Mouse (Mus musculus) lung, postnatal 0 days (tissue): ENCODE results near the gene Cd80. TPM values are rescaled to one million over a fixed set of nuclear protein-coding genes. Genes with fewer than 3 reads are reported as not detected.
A peak's percentile ranks its signal among the peaks of the same experiment; 100 is the strongest.

Experiments used
- ATAC-seq: fragments of 200-750 bp; cut with Nextera tagmentation; 2 replicates; pipeline ENCODE4 v1.8.0; 2017; ENCODE audit warnings: moderate library complexity
- DNase-seq: peaks from one replicate; pipeline ENCODE4 v3.0.0-alpha.2; 2016; ENCODE audit warnings: low spot score
- H3K27ac ChIP-seq: fragments of 300-500 bp; sonication (generic); 2 replicates; pipeline ENCODE4 v1.5.1; 2014; ENCODE audit warnings: antibody characterized with exemption, mild to moderate bottlenecking, low read length, mixed read lengths
- H3K27me3 ChIP-seq: fragments of 300-500 bp; sonication (generic); replicated peaks from 2 replicates; pipeline ENCODE4 v1.6.1; 2014; ENCODE audit warnings: low read length, mixed read lengths; ENCODE audit not compliant: insufficient read depth
- H3K36me3 ChIP-seq: fragments of 300-500 bp; sonication (generic); 2 replicates; pipeline ENCODE4 v1.6.1; 2014; ENCODE audit warnings: low read length, mixed read lengths; ENCODE audit not compliant: insufficient read depth
- H3K4me1 ChIP-seq: fragments of 300-500 bp; sonication (generic); 2 replicates; pipeline ENCODE4 v1.6.1; 2014; ENCODE audit warnings: antibody characterized with exemption, low read depth, low read length, mixed read lengths; ENCODE audit not compliant: insufficient read depth
- H3K4me2 ChIP-seq: fragments of 300-500 bp; sonication (generic); replicated peaks from 2 replicates; pipeline ENCODE4 v1.6.1; 2014; ENCODE audit warnings: low read depth, mild to moderate bottlenecking, low read length, moderate library complexity, mixed read lengths
- H3K4me3 ChIP-seq: fragments of 300-500 bp; sonication (generic); 2 replicates; pipeline ENCODE4 v1.5.1; 2014; ENCODE audit warnings: low read depth, low read length
- H3K9ac ChIP-seq: fragments of 300-500 bp; sonication (generic); replicated peaks from 2 replicates; pipeline ENCODE4 v1.6.1; 2014; ENCODE audit warnings: low read depth, mild to moderate bottlenecking
- H3K9me3 ChIP-seq: fragments of 300-500 bp; sonication (generic); 2 replicates; pipeline ENCODE4 v1.6.1; 2016; ENCODE audit warnings: low read length, mixed read lengths
- CTCF ChIP-seq: IDR thresholded peaks from 2 replicates; pipeline ENCODE4 v1.5.1; 2016; ENCODE audit warnings: antibody characterized with exemption, mild to moderate bottlenecking
- EP300 ChIP-seq: IDR thresholded peaks from 2 replicates; pipeline ENCODE4 v1.6.1; 2016; ENCODE audit warnings: antibody characterized with exemption, mild to moderate bottlenecking, control low read depth
- WGBS: fragments of 180-500 bp; shearing (Covaris S2); extraction: QIAGEN DNeasy Blood & Tissue Kit; methylation state at CpG from one replicate; pipeline ENCODE4 v1.1.7; 2014; 5-methylcytosine and 5-hydroxymethylcytosine counted together
- polyA plus RNA-seq: library from polyadenylated mRNA; unstranded; fragments of >200 nt; fragmentation: Nextera tagmentation; extraction: Ambion mirVana; gene quantifications from 2 replicates; pipeline ENCODE4 v1.2.1, GENCODE M21; 2015

Cd80 gene
- polyA plus RNA-seq, 1 experiment from 2014 or later = 0.14 TPM

GRCm38 (mm10) chr16:38481327-38481726 lies 26.0 kb downstream of the Cd80 start:
- TF ChIP-seq CTCF (no peak), EP300 (no peak)
- no peak overlapping the region for H3K9ac ChIP-seq
- H3K27ac ChIP-seq = no peak overlapping the region
- no peak overlapping the region for H3K4me3 ChIP-seq
- DNase-seq (no peak), ATAC-seq (no peak)
- no peaks in the 10 kb centered on the region for H3K9me3 ChIP-seq
- H3K27me3 ChIP-seq = no peaks in the 10 kb centered on the region
- no peak overlapping the region for H3K4me2 ChIP-seq
- no peaks in the 10 kb centered on the region for H3K4me1 ChIP-seq
- 71% methylated on average over 4 of the region's 4 CpGs for WGBS
- H3K36me3 ChIP-seq = no peaks in the 10 kb centered on the region

DNA sequence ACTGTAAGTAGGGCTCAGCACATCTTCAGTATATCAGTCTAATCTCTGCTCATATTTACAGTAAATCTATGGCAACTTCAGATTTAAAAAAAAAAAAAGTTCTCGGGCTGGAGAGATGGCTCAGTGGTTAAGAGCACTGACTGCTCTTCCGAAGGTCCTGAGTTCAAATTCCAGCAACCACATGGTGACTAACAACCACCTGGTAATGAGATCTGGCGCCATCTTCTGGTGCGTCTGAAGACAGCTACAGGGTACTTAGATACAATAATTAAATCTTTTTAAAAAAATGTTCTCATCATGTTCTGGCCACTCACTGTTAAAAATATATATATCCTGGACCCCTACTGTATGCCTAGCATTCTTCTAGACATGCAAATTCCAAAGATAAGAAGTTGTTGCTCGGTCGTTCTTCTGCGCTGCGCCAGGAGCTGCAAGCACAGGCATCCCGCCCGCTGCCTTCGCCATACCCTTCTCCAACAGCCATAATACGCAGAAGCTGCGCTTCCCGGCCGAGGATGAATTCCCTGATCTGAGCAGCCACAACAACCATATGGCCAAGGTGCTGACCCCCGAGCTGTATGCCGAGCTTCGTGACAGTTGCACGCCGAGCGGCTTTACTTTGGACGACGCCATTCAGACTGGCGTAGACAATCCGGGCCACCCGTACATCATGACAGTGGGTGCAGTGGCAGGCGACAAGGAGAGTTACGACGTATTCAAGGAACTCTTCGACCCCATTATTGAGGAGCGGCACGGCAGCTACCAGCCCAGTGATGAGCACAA lies 27.6 kb downstream of the Cd80 start:
- Histone ChIP-seq H3K27ac (no peak overlapping the region), H3K27me3 (no peaks in the 10 kb centered on the region), H3K4me1 (no peaks in the 10 kb centered on the region), H3K4me3 (peak overlapping the region; percentile 29), H3K9ac (no peak overlapping the region), H3K4me2 (peak overlapping the region; percentile 62), H3K9me3 (no peaks in the 10 kb centered on the region), H3K36me3 (no peaks in the 10 kb centered on the region)
- peak; percentile 68 for TF ChIP-seq CTCF
- no peak for TF ChIP-seq EP300
- DNase-seq (peak; percentile 64), ATAC-seq (peak; percentile 3; the same call in 1 of the 2 replicates)
- WGBS = 13% methylated on average over 32 of the region's 32 CpGs

DNA sequence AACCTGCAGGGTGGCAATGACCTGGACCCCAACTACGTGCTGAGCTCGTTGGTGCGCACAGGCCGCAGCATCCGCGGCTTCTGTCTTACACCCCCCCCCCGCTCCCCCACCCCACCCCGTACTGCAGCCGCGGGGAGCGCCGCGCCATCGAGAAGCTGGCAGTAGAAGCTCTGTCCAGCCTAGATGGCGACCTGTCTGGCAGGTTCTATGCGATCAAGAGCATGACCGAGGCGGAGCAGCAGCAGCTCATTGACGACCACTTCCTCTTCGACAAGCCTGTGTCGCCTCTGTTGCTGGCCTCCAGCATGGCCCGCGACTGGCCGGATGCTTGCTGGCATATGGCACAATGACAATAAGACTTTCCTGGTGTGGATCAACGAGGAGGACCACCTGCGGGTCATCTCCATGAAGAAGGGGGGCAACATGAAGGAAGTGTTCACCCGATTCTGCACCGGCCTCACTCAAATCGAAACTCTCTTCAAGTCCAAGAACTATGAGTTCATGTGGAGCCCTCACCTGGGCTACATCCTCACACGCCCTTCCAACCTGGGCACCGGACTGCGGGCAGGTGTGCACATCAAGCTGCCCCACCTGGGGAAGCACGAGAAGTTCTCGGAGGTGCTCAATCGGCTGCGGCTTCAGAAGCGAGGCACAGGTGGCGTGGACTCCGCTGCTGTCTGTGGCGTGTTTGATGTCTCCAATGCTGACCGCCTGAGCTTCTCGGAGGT lies 28.4 kb downstream of the Cd80 start:
- no peaks in the 10 kb centered on the region for H3K9me3 ChIP-seq
- peak overlapping the region; percentile 29 for H3K4me3 ChIP-seq
- H3K36me3 ChIP-seq = no peaks in the 10 kb centered on the region
- no peaks in the 10 kb centered on the region for H3K27me3 ChIP-seq
- TF ChIP-seq CTCF (no peak), EP300 (no peak)
- ATAC-seq = peak; percentile 48
- no peak overlapping the region for H3K27ac ChIP-seq
- no peak overlapping the region for H3K9ac ChIP-seq
- 18% methylated on average over 41 of the region's 42 CpGs for WGBS
- H3K4me2 ChIP-seq = peak overlapping the region; percentile 62
- peak; percentile 14 for DNase-seq
- H3K4me1 ChIP-seq = no peaks in the 10 kb centered on the region

DNA sequence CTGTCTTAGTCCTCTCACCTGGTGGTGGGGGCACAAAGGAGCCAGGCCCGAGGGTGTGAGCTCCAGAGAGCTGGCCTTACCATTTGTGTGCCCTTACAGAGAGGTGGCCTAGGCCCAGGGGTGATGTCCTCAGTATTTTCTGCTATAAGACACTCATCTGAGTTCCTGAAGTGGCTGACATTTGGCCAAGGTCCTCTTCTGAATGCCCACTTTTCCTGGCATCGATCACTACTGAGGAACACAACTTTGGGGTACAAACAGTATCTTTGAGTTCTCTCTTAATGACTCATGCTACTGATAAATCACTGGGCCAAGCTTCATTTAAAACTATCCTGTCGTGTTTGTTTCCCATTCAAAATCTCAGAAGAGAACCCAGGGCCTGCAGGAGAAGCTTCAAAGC lies 37.2 kb downstream of the Cd80 start:
- no peak overlapping the region for H3K4me2 ChIP-seq
- 77% methylated on average over 3 of the region's 3 CpGs for WGBS
- H3K9ac ChIP-seq = no peak overlapping the region
- H3K36me3 ChIP-seq = 0 out of 2 replicates have a peak, but pooled peaks cover 4% of the 10 kb centered on the region
- ATAC-seq = no peak
- no peak overlapping the region for H3K4me3 ChIP-seq
- H3K4me1 ChIP-seq = no peaks in the 10 kb centered on the region
- no peaks in the 10 kb centered on the region for H3K27me3 ChIP-seq
- TF ChIP-seq EP300 (no peak), CTCF (no peak)
- H3K27ac ChIP-seq = no peak overlapping the region
- no peak for DNase-seq
- no peaks in the 10 kb centered on the region for H3K9me3 ChIP-seq

GRCm38 (mm10) chr16:38493890-38494289 lies 38.5 kb downstream of the Cd80 start:
- no peak overlapping the region for H3K4me2 ChIP-seq
- no peak overlapping the region for H3K27ac ChIP-seq
- ATAC-seq (no peak), DNase-seq (peak; percentile 54)
- no peaks in the 10 kb centered on the region for H3K9me3 ChIP-seq
- TF ChIP-seq EP300 (no peak), CTCF (peak; percentile 48)
- H3K27me3 ChIP-seq = no peaks in the 10 kb centered on the region
- no peak overlapping the region for H3K9ac ChIP-seq
- 77% methylated on average over 10 of the region's 10 CpGs for WGBS
- H3K4me3 ChIP-seq = no peak overlapping the region
- peaks cover 7% of the 10 kb centered on the region; the same call in 1 of the 2 replicates for H3K36me3 ChIP-seq
- no peaks in the 10 kb centered on the region for H3K4me1 ChIP-seq

DNA sequence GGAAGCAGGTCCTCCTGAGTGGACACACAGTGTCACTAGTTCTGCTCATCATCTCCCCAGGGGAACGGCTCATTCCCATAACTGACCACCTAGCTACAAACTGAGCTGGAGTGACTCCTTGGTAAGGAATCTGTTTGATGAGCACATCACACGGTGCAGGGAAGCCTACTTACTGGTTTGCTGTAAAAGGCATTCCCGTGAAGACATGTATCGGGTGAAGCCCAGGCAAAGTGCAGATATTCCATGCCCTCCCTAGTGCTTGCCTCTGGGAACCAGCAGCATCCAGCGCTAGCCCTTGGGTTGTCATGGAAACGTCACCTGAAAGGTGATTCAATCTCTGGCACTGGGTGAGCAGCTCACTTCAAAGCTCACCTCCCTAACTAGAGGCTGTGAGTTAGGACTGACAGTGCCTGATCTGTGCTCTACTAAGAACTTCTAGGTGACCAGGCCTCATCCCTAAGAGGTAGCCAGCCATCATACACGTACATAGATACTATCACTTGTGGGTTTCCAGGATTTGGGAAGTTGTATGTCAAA lies 41.3 kb downstream of the Cd80 start:
- no peak for TF ChIP-seq EP300
- TF ChIP-seq CTCF = no peak
- H3K36me3 ChIP-seq = peaks cover 11% of the 10 kb centered on the region; the same call in 1 of the 2 replicates

More for the DNA sequence above, 41.3 kb downstream of the Cd80 start:
- ATAC-seq (no peak), DNase-seq (no peak)
- Histone ChIP-seq H3K4me2 (no peak overlapping the region), H3K9me3 (no peaks in the 10 kb centered on the region), H3K9ac (no peak overlapping the region), H3K4me3 (no peak overlapping the region), H3K4me1 (no peaks in the 10 kb centered on the region), H3K27ac (no peak overlapping the region), H3K27me3 (no peaks in the 10 kb centered on the region)
- WGBS = 78% methylated on average over 7 of the region's 7 CpGs
